Mouse (Mus musculus) right cerebral cortex, postnatal 14 days (tissue): Measurements from ENCODE around the gene Krtap9-5.

Experiments used
- DNase-seq: peaks from one replicate; pipeline ENCODE4 v3.0.0; 2022

Krtap9-5 gene

GRCm38 (mm10) chr11:99948175-99948574 lies at the start of gene Krtap9-5:
Gene Krtap9-5 (plus strand): TSS chr11:99948475.
- no peak for DNase-seq

- no peak for DNase-seq
Measured at GRCm38 (mm10) chr11:99907620-99908019, 40.7 kb upstream of the Krtap9-5 start, which contains the start of gene Krtap31-1. Gene Krtap31-1 (plus strand): TSS chr11:99907920.

GRCm38 (mm10) chr11:99914451-99914850 lies 33.8 kb upstream of the Krtap9-5 start, which contains the start of gene Gm11565:
Gene Gm11565 (plus strand): TSS chr11:99914751.
- DNase-seq: no peak

- no peak for DNase-seq
Measured at GRCm38 (mm10) chr11:99935991-99936390, 12.3 kb upstream of the Krtap9-5 start, which contains the start of gene Krtap31-2. Gene Krtap31-2 (plus strand): TSS chr11:99936291.

GRCm38 (mm10) chr11:99937751-99938264 lies 10.5 kb upstream of the Krtap9-5 start:
- no peak for DNase-seq

- DNase-seq: no peak
Measured at GRCm38 (mm10) chr11:99964213-99964612, 15.9 kb downstream of the Krtap9-5 start.

- DNase-seq: no peak
Measured at GRCm38 (mm10) chr11:99965961-99966360, 17.7 kb downstream of the Krtap9-5 start.

GRCm38 (mm10) chr11:99978953-99979352 lies 30.7 kb downstream of the Krtap9-5 start, which contains the start of gene Krtap29-1:
Gene Krtap29-1 (minus strand): TSS chr11:99979053.
- DNase-seq: no peak

GRCm38 (mm10) chr11:99982731-99983130 lies 34.5 kb downstream of the Krtap9-5 start:
- DNase-seq: no peak

GRCm38 (mm10) chr11:99983442-99983841 lies 35.2 kb downstream of the Krtap9-5 start:
- no peak for DNase-seq

GRCm38 (mm10) chr11:99985291-99986092 lies 37.2 kb downstream of the Krtap9-5 start:
- peak; percentile 49 for DNase-seq

GRCm38 (mm10) chr11:99986180-99986647 lies 37.9 kb downstream of the Krtap9-5 start, which contains the start of gene Krtap16-1:
Gene Krtap16-1 (minus strand): TSS chr11:99986597.
- DNase-seq: no peak

GRCm38 (mm10) chr11:99988530-99988929 lies 40.3 kb downstream of the Krtap9-5 start:
- DNase-seq: no peak

GRCm38 (mm10) chr11:99989881-99990405 lies 41.7 kb downstream of the Krtap9-5 start:
- no peak for DNase-seq

GRCm38 (mm10) chr11:99990571-99990970 lies 42.3 kb downstream of the Krtap9-5 start:
- no peak for DNase-seq

- DNase-seq: no peak
Measured at GRCm38 (mm10) chr11:99993620-99994383, 45.5 kb downstream of the Krtap9-5 start, which contains the start of gene Krtap17-1. Gene Krtap17-1 (minus strand): TSS chr11:99993994.

- no peak for DNase-seq
Measured at GRCm38 (mm10) chr11:99994384-99994661, 46.0 kb downstream of the Krtap9-5 start.

GRCm38 (mm10) chr11:99999091-99999490 lies 50.8 kb downstream of the Krtap9-5 start:
- no peak for DNase-seq
